Mouse (Mus musculus) E14TG2a.4 (cell line): Measurements from ENCODE around the gene Wdr18.

Experiments
- CTCF ChIP-seq: conservative IDR thresholded peaks from 2 replicates; pipeline ENCODE4 v1.5.1; 2014; ENCODE audit warnings: low read length
- NANOG ChIP-seq: IDR thresholded peaks from 2 replicates; pipeline ENCODE4 v1.6.1; 2014; ENCODE audit warnings: borderline replicate concordance, low read length, mixed read lengths
- POU5F1 ChIP-seq: IDR thresholded peaks from 2 replicates; pipeline ENCODE4 v1.6.1; 2014; ENCODE audit warnings: low read length, borderline replicate concordance

DNA sequence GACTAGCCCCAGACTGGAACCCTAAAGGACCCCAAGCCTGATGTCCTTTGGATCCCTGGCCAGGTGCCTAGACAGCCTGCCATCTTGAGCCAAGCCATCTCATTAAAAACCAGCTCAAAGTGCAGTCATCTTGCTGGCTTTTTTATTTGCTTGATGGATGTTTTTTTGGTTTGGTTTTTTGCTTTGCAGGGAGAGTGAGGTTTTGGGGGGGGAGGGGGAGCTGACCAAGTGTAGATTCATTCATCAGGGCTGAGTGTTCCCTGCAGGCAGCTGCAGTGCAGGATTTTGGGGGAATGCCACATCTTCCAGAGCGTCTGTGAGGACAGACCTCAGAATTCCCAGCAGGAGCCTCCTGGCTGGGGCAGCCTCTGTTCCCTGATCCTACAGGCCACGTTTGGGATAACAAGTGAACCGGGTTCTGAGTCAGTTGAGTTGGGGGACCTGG is 9.2 kb downstream of the Wdr18 start:
- TF ChIP-seq CTCF (no peak), POU5F1 (no peak), NANOG (no peak)
